Mouse (Mus musculus): ENCODE measurements around the gene Ppp1r14b. TPM values are rescaled to one million over a fixed set of nuclear protein-coding genes. Genes with fewer than 3 reads are reported as not detected.
A peak's percentile ranks its signal among the peaks of the same experiment; 100 is the strongest.

The Ppp1r14b gene
- polyA plus RNA-seq, 1 experiment from 2014 or later: 221 TPM

DNA sequence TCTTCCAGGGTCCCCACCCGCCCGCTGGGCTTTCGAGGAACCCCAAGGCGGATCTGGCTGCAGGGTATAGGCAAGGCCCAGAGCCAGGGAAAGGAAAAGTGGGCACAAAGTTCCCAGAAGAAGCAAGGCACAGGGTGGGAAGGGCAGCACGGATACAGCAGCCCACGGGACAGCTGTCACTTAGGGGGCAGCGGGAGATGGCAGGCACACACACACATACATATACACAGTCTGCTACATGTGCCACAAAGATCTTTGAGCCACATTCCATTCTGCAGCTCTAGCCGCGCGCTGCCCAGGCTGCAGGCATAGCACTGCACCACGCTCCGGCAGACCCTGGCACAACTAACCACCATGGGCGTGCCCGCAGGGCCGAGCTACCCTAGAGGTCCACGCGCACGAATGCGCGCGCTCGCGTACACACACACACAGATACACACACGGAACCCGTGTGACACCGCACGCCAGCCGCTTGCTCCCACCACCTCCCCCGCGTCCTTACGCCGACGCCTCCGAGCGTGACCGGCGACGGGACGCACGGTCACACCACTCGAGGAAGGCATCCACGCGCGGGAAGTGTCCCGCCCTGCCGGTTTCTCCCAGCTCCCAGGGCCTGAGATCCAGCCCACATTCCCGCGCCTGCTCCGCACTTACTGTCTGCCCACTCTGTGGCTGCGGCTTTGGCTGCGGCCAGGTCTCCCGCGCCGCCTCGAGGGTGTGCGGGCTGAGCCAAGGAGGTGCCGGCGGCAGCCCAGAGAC, 41.2 kb upstream of the Ppp1r14b start:
- no peak for ATAC-seq (replicated peaks; ENCODE audit: low FRiP score)
- WGBS: 8% methylated on average over 58 of the region's 58 CpGs
- H3K27ac ChIP-seq (ENCODE audit: low read depth, low read length): no peak overlapping the region

DNA sequence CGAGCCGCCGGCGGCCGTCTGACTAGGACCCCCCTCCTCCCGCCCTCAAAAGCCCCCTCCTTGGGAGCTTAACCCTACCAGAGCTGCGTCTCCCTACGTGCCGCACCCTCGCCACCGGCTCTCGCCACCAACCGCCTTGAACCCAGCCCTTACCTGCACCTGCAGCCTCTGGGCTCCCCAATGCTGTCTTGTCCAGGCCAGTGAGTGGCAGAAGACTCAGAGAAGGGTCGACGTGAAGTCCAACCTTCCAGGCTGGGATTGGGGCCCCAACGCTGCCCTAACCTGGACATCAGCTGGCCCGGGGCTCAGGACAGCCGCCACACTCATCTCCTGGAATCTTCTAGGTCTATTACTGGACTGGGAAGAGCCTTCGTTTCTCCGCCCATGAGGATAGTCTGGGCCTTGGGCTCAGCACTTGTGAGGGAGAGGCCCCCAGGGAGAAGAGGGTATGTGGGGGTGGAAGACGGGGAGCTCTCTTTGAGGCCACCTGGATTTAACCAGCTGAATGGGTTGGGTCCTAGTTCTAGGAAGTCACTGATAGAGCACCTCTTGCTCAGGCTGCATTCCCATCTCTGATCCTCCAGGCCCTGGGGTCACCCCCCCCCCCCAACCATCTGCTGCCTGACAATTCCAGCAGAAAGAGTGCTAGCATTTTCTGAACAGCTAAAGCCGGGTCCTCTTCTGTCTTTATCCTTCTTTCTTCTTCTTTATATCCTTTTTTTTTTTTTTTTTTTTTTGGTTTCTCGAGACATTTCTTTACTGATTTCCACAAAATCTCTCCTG, 40.4 kb upstream of the Ppp1r14b start, which contains the start of gene Kcnk4:
Kcnk4 (minus strand) TSS at position 321 of the 783 bp plus-strand sequence.
- peak within 1 kb of the TSS; percentile 46 for H3K4me2 ChIP-seq
- H3K9me3 ChIP-seq (ENCODE audit: control insufficient read depth, low read length): no peaks in the 10 kb centered on the region
- H3K27me3 ChIP-seq (replicated peaks; ENCODE audit: control insufficient read depth, insufficient read depth, low read length): peaks cover 65% of the 10 kb centered on the region
- H3K4me1 ChIP-seq (replicated peaks; ENCODE audit: control insufficient read depth, insufficient read depth, low read length): no peaks in the 10 kb centered on the region; the same call in 1 of the 2 replicates
- H3K36me3 ChIP-seq (ENCODE audit: control insufficient read depth, insufficient read depth, low read length): no peaks in the 10 kb centered on the region
- WGBS: 17% methylated on average over 23 of the region's 23 CpGs
- H3K4me3 ChIP-seq (ENCODE audit: low read depth, low read length): peak within 1 kb of the TSS; percentile 28
- no peak for DNase-seq (ENCODE audit: low spot score)
- no peak for ATAC-seq (replicated peaks; ENCODE audit: low FRiP score)
- H3K9ac ChIP-seq (ENCODE audit: low read depth, low read length): no peak within 1 kb of the TSS
- no peak within 1 kb of the TSS for H3K27ac ChIP-seq (ENCODE audit: low read depth, low read length)

More for the DNA sequence above, 41.2 kb upstream of the Ppp1r14b start:
- H3K9ac ChIP-seq (ENCODE audit: low read depth, low read length): no peak overlapping the region
- no peak for DNase-seq (ENCODE audit: low spot score)
- peak overlapping the region; percentile 28 for H3K4me3 ChIP-seq (ENCODE audit: low read depth, low read length)
- no peaks in the 10 kb centered on the region for H3K36me3 ChIP-seq (ENCODE audit: control insufficient read depth, insufficient read depth, low read length)
- H3K27me3 ChIP-seq (replicated peaks; ENCODE audit: control insufficient read depth, insufficient read depth, low read length): peaks cover 73% of the 10 kb centered on the region
- no peaks in the 10 kb centered on the region; the same call in 1 of the 2 replicates for H3K4me1 ChIP-seq (replicated peaks; ENCODE audit: control insufficient read depth, insufficient read depth, low read length)
- H3K9me3 ChIP-seq (ENCODE audit: control insufficient read depth, low read length): no peaks in the 10 kb centered on the region
- peak overlapping the region; percentile 46 for H3K4me2 ChIP-seq

DNA sequence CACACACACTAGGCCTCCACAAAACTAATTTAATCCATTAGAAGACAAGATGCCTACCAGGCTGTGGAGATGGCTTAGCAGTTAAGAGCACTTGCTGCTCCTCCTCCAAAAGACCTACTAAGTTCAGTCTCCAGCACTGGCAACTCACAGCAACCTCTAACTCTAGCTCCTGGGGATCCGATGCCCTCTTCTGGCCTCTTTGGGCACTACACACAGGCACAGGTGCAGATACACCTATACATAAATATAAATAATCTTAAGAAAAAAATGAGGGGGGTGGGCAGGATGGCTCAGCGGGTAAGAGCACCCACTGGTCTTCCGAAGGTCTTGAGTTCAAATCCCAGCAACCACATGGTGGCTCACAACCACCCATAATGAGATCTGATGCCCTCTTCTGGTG, 38.5 kb upstream of the Ppp1r14b start:
- Histone ChIP-seq H3K27ac (ENCODE audit: low read depth, low read length) (no peak overlapping the region), H3K9ac (ENCODE audit: low read depth, low read length) (no peak overlapping the region), H3K36me3 (ENCODE audit: control insufficient read depth, insufficient read depth, low read length) (no peaks in the 10 kb centered on the region), H3K9me3 (ENCODE audit: control insufficient read depth, low read length) (no peaks in the 10 kb centered on the region), H3K4me2 (no peak overlapping the region), H3K4me3 (ENCODE audit: low read depth, low read length) (no peak overlapping the region), H3K4me1 (replicated peaks; ENCODE audit: control insufficient read depth, insufficient read depth, low read length) (peaks cover 9% of the 10 kb centered on the region), H3K27me3 (replicated peaks; ENCODE audit: control insufficient read depth, insufficient read depth, low read length) (peaks cover 49% of the 10 kb centered on the region)
- ATAC-seq (replicated peaks; ENCODE audit: low FRiP score): no peak
- DNase-seq (ENCODE audit: low spot score): no peak
- WGBS: 22% methylated on average over 3 of the region's 3 CpGs

DNA sequence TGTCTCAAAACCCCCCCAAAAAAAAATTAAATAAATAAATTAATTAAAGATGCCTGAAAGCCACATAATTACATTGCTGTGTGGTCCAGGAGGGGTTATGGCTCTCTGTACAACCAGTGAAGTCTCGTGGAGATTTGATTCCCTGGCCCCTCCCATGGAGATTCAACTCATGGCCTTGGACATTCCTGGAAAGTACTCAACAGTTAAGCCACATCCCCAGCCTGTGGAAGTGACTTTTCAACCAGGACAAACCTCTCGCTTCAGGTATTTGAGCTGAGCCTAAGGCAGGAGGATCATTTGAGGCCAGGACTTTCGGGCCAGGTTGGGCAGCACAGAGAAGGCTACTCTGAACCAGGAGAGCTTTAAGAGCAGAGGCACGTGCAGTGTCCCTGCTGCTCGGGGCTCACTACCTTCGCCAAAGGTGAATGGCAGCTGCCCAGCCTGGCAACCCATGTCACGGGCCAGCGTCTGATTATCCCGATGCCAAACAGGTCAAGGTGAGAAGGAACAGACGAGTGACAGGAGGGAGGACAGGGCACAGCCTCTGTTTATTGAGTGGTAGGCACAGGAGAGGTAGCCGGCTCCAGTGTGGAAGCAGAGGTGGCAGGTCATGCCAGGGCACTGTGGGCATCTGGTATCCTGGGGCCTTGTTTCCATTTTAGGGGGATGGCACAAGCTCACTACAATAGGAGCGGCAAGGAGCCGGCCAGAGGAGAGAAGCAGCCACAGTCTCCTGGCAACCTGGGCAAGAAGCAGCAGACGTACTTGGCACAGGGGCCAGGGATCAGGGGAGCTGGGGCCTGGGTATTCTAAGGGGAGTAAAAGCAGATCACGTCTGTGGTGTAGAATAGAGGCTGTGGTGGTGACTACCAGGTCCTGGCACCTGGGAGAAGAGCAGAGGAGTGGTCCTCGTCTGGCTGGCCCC, 37.0 kb upstream of the Ppp1r14b start:
- DNase-seq (ENCODE audit: low spot score) (no peak), ATAC-seq (replicated peaks; ENCODE audit: low FRiP score) (no peak)
- Histone ChIP-seq H3K9ac (ENCODE audit: low read depth, low read length) (no peak overlapping the region), H3K4me3 (ENCODE audit: low read depth, low read length) (no peak overlapping the region), H3K4me1 (replicated peaks; ENCODE audit: control insufficient read depth, insufficient read depth, low read length) (peaks cover 12% of the 10 kb centered on the region), H3K4me2 (no peak overlapping the region), H3K27ac (ENCODE audit: low read depth, low read length) (no peak overlapping the region), H3K27me3 (replicated peaks; ENCODE audit: control insufficient read depth, insufficient read depth, low read length) (peaks cover 34% of the 10 kb centered on the region), H3K9me3 (ENCODE audit: control insufficient read depth, low read length) (no peaks in the 10 kb centered on the region), H3K36me3 (ENCODE audit: control insufficient read depth, insufficient read depth, low read length) (no peaks in the 10 kb centered on the region)
- 83% methylated on average over 16 of the region's 16 CpGs for WGBS

DNA sequence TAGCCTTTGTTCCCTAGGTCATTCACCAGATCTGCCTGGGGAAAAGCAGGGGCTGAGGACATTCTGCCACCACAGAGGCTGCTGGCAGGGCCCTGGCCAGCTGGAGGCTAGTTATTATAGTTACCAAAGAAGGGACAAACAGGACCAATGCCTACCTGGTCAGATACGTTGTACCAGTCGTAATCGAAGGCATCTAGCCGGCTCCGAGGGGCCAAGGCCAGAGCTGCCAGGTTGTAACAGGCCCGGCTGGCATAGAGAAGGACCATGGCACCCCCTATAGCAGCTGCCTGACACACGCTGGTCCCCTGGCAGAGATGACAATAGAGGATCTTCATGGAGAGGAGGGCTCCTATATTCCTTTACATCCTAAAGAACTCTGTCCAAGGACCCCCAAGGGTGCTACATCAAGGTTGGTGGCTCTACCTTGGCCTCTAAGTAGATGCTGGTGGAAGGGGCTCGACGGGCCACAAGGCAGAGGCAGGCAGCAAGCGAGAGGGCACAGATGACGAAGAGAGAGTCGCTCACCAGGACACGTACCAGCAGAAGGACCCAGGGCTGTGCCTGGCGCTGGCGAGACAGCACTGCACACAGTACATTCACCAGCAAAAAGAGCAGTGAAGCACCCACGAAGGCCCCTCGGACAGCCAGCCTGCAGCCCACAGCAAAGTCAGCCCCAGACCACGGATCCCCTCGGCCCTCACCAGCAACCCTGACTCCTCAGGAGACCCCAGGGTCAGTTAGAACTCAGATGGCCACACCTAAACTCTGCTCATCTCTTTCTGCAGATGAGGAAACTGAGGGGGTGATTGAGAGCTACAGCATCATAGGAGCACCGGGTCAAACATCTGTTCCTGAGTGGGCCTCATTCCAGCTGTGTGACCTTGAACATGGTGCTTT, 35.4 kb upstream of the Ppp1r14b start:
- no peak for ATAC-seq (replicated peaks; ENCODE audit: low FRiP score)
- no peak overlapping the region for H3K9ac ChIP-seq (ENCODE audit: low read depth, low read length)
- H3K4me1 ChIP-seq (replicated peaks; ENCODE audit: control insufficient read depth, insufficient read depth, low read length): peaks cover 16% of the 10 kb centered on the region
- no peaks in the 10 kb centered on the region for H3K36me3 ChIP-seq (ENCODE audit: control insufficient read depth, insufficient read depth, low read length)
- H3K4me3 ChIP-seq (ENCODE audit: low read depth, low read length): no peak overlapping the region
- no peaks in the 10 kb centered on the region for H3K9me3 ChIP-seq (ENCODE audit: control insufficient read depth, low read length)
- no peak overlapping the region for H3K27ac ChIP-seq (ENCODE audit: low read depth, low read length)
- WGBS: 88% methylated on average over 20 of the region's 20 CpGs
- no peak for DNase-seq (ENCODE audit: low spot score)
- H3K4me2 ChIP-seq: no peak overlapping the region
- peaks cover 19% of the 10 kb centered on the region for H3K27me3 ChIP-seq (replicated peaks; ENCODE audit: control insufficient read depth, insufficient read depth, low read length)

DNA sequence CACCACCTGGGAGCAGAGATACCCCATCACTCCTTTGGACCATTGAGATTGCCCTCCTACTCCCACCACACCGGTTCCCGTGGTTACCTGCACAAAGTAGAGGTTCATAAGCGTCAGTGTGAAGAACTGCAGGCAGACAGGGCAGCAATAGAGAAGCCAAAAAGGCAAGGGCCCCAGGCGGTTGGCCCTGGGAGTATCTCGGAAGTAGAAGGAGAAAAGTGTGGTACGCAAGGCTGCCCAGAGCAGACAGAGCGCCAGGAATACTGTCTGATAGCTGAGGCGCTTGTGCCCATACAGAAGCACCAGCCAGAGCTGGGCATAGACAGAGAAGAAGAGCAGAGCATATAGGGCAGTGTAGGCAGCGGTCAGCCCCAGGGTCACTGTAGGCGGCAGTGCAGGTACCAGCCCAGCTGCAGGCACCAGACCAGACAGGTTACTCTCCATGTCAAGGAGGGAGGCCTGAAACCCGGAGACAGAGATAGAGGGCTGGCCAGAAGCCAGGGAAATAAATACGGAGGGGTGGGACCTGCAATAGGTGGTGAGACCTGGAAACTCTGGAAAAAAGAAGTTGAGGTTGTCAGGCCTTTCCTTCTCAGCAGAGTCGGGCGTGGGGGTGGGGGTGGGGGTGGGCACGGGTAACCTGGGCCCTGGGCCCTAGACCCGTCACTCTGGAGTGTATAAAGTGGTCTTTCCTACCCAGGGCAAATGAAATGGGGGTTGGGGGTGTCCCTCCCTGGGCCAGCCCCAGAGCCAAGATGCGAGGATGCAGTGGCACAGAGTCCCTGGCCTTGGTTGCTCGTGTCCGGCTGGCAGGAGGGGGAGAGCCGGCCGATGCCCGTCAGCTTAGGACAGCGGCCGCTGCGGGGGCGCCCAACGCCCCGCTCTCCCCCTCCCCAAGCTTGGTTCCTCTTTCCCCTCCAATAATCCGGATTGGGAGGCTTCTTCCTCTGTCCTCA, 34.1 kb upstream of the Ppp1r14b start:
- ATAC-seq (replicated peaks; ENCODE audit: low FRiP score): no peak
- peak overlapping the region; percentile 96 for H3K4me2 ChIP-seq
- peak; percentile 57 for DNase-seq (ENCODE audit: low spot score)
- 22% methylated on average over 29 of the region's 29 CpGs for WGBS
- H3K27me3 ChIP-seq (replicated peaks; ENCODE audit: control insufficient read depth, insufficient read depth, low read length): peaks cover 6% of the 10 kb centered on the region
- no peaks in the 10 kb centered on the region for H3K9me3 ChIP-seq (ENCODE audit: control insufficient read depth, low read length)
- 0 out of 2 replicates have a peak, but pooled peaks cover 3% of the 10 kb centered on the region for H3K36me3 ChIP-seq (ENCODE audit: control insufficient read depth, insufficient read depth, low read length)
- peaks cover 16% of the 10 kb centered on the region for H3K4me1 ChIP-seq (replicated peaks; ENCODE audit: control insufficient read depth, insufficient read depth, low read length)
- peak overlapping the region; percentile 8; the same call in 1 of the 2 replicates for H3K27ac ChIP-seq (ENCODE audit: low read depth, low read length)
- H3K4me3 ChIP-seq (ENCODE audit: low read depth, low read length): peak overlapping the region; percentile 70
- H3K9ac ChIP-seq (ENCODE audit: low read depth, low read length): peak overlapping the region; percentile 83

Measured in liver, embryonic 11.5 days (tissue).